Mouse (Mus musculus): ENCODE measurements around the gene Gm1604a. TPM values are rescaled to one million over a fixed set of nuclear protein-coding genes. Genes with fewer than 3 reads are reported as not detected.
A peak's percentile ranks its signal among the peaks of the same experiment; 100 is the strongest.
"Not testable (repeated sequence)": the region's sequence is repeated elsewhere in the genome, so short reads cannot be mapped to it uniquely, and the experiment has no call there.

Gene Gm1604a
- total RNA-seq, 2 experiments from 2014 or later = not detected

- not testable (repeated sequence) for DNase-seq (ENCODE audit: low spot score in 2 of 2)
Measured at GRCm38 (mm10) chr17:7068997-7069539, 43.7 kb downstream of the Gm1604a start.

DNA sequence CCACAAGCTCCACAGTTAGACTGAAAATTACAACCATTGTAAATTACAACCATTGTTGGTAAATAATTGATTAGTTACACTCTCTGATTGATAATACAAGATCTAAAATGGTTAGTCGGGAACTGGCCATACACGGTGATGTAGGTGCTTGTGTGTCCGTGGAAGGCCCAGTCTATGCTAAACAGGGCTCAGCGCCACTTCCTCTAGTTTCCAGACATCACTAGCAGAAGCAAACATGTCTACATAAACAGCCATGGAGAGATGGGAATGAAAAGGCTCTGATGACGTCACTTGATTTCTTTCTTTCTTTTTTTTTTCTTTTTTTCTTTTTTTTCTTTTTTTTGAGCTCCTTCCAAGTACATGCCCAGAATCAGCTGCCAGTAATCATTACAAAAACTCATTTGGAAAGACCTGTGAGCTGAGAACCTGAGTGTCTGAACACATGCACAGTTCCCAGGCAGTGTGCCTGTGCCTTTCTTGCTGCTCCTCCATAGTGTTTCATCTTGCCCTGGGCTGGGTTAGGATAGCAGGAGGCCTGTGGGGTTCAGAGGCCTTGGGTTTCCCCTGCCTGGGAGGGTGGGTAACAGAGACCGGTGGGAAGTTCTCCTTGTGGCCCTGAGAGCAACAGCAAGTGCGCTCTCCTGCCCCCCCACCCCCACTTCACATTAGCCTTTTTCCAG lies 44.3 kb downstream of the Gm1604a start:
- DNase-seq (ENCODE audit: low spot score in 2 of 2) = not testable (repeated sequence)

GRCm38 (mm10) chr17:7074494-7074893 lies 49.1 kb downstream of the Gm1604a start:
- DNase-seq (ENCODE audit: low spot score in 2 of 2) = peak; percentile 22

DNA sequence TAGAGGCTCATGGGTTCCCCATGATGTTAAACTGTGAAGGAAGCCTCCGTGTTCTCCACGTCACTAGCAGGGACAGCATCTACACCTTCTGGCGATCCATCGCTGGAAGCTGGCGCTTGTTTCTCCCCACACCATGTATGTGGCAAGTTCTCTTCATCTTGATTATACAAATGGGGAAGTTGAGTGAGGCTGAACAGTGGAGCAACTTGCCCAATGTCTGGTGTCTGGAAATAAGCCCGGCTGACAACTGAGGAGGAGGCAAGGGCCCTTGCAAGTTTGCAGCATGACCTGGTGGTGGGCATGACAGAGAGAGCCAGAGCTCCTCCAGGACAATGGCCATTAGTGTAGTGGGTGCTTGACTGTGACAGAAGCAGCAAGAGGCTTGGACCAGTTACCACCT lies 50.2 kb downstream of the Gm1604a start:
- DNase-seq (ENCODE audit: low spot score in 2 of 2) = not testable (repeated sequence)

DNA sequence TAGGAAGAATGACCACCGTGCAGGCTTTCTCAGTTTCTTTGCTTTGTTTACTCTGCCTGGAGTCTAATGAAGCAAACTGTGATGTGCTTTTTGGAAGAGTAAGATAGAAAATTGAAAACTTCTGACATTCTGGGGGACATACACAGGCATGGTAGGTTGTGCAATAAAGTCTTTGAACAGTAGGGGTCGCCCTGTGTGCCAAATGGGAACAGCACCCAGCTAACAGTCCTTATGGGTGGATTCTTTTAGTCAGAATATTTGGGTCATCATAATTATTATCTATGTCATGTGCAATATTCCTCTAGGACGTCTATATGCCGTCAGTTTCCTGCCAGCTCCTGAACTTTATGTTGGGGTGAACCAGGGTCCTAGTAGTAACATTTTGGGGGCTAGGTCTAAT lies 54.2 kb downstream of the Gm1604a start:
- DNase-seq (ENCODE audit: low spot score in 2 of 2) = peak; percentile 58

GRCm38 (mm10) chr17:7084523-7084922 lies 59.2 kb downstream of the Gm1604a start:
- not testable (repeated sequence) for DNase-seq (ENCODE audit: low spot score in 2 of 2)

DNA sequence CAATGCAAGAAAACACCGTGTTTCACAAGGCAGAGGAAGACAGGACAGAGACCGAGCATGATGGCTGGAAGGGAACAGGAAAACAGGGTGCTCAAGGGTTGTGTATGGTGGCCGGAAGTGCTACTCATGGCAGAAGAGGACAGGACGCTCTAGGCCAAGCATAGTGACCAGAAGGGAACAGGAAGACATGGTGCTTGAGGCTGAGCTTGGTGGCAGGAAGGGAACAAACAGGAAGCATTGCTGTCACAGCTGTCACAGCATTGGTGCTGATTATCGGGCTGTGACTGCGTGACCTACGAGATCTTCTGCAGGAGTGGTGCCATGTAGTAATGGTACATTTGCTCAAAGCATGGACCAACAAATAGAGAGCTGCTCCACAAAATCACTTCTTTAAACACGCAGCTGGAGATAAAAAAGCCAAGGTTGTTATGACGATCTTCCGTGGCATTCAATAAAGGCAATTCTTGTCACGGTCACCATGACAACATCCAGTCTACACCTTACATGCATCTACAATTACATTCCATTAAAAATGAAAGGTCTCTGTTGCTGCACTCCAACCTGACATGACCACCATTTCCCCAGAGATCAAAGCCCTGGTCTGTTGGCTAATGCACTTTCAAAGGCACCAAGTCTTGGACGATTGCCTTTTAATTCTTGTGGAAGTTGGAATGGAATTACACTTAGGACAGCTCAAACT lies 60.3 kb downstream of the Gm1604a start:
- DNase-seq (ENCODE audit: low spot score in 2 of 2) = not testable (repeated sequence)

- not testable (repeated sequence) for DNase-seq (ENCODE audit: low spot score in 2 of 2)
Measured at GRCm38 (mm10) chr17:7086836-7087235, 61.5 kb downstream of the Gm1604a start.

DNA sequence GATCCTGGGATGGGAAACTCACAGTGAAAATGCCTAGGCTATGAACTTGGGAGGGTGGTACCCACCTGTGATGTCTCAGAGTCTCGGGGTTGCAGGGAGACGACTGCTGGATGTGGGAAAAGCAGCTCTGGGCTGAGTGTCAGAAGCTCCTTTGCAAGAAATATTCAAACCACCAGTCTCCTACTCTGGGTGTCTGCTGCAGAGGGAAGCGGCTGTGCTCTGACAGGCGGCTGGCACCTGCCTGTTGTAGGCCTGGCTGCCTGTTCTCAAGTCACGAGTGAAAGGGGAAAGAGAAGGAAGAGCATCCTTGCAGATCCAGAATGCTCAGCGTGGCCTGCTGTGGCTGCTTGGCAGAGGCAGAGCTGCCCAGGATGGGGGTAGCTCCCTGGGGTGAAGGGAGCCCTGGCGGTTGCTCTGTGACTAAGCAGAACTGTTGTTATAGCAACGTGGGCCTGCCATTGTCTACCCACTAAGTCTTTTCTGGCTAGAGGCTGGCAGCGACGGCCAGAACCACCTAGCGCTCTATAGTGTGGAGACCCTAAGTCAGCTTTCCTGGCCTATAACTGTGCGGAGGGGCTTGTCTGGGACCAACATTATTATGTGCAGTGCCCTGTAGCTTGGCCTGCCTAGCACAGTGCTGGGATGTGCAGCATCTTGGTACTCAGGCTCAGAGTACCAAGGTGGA lies 72.6 kb downstream of the Gm1604a start:
- not testable (repeated sequence) for DNase-seq (ENCODE audit: low spot score in 2 of 2)

GRCm38 (mm10) chr17:7099096-7099495 lies 73.7 kb downstream of the Gm1604a start:
- DNase-seq (ENCODE audit: low spot score in 2 of 2) = not testable (repeated sequence)

GRCm38 (mm10) chr17:7102945-7103344 lies 77.6 kb downstream of the Gm1604a start:
- not testable (repeated sequence) for DNase-seq (ENCODE audit: low spot score in 2 of 2)

DNA sequence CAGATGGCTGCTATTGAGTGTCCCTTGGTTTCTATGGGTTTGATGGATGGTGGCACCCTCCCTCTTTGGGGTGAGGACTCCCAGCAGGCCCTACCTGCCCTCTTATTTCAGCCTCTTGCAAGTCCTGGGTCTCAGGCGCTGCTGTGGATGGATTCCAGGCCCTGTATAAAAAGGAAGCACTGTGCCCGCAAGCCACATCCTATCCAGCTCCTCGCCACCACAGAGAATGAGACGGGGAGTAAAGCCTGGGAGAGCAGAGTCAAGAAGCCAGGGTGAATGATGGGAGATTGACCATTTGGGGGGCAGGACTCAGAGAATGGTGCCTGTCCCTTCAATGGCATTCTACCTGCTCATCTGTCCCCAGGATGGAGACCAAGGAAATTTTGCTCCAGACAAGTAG lies 86.3 kb downstream of the Gm1604a start:
- DNase-seq (ENCODE audit: low spot score in 2 of 2) = not testable (repeated sequence)

GRCm38 (mm10) chr17:7116265-7116664 lies 90.9 kb downstream of the Gm1604a start:
- not testable (repeated sequence) for DNase-seq (ENCODE audit: low spot score in 2 of 2)

DNA sequence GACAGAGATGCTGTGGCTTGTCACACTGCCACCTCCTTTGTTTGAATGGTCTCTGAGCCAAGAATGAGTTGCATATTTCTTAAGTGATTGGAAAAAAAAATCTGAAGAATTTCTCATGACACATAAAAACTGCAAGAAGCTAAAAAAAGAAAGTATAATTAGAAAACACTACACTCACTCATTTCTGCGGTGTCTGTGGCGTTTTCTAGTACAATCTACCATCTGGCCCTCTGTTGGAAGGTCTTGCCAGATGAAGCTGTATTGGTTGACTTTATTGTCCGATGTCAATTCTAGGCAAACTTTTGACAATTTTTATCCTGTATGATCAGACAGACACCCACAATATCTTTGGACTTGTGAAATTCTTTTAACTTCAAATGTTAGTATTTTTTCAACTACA lies 95.5 kb downstream of the Gm1604a start:
- DNase-seq (ENCODE audit: low spot score in 2 of 2) = not testable (repeated sequence)

DNA sequence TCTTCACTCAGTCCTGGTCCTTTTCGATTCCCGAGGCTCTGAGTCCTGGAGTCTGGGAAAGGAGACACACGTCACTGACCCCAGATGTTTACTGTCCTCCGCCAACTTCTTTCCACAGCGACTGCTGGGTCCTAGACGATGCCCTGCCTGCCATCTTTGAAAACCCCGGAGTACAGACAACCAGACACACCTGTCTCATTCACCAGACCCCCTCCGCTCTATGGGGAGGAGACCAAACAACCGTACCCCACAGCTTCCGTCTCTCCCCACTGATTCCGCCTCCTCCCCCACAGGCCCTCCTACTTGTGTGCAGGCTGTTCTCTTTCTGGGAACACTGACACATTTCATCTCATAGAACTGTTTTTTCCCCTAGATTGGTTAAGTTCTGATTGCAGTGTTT lies 97.2 kb downstream of the Gm1604a start:
- DNase-seq (ENCODE audit: low spot score in 2 of 2) = not testable (repeated sequence)

DNA sequence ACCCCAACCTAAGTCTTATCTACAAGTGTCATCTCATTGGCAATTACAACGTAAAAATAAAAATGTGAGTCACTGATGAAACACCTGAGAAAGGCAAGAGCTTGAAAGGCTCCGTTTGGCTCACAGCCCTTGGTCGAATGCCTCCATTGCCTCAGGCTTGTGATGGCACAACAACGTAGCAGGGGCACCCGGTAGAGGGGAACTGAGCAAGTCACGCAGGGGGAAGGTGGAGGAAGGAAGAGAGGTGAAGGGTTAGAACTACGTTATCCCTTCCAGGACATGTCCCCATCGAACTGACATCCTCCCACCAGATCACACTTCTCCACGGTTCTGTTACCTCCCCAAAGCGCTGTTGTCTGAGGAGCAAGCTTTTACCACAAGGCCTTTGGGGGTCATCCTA lies 101.1 kb downstream of the Gm1604a start:
- not testable (repeated sequence) for DNase-seq (ENCODE audit: low spot score in 2 of 2)

DNA sequence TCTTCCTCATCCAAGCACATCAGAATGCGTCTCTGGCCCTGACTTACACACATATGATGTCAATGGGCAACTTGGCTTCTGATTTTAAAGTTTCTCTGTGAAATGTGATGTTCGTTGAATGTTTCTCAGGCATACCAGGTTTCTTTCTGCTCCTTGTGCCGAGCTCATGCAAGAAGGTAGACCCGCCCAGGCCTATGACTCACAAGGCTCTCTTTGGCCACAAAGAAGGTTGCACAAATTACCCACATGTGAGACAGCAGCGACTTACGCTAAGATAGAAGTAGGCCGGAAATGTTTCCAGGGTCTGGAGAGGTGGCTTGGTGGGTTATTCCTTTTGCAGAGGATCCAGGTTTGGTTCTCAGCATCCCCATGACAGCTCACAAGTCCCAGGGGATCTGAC lies 108.6 kb downstream of the Gm1604a start:
- not testable (repeated sequence) for DNase-seq (ENCODE audit: low spot score in 2 of 2)

DNA sequence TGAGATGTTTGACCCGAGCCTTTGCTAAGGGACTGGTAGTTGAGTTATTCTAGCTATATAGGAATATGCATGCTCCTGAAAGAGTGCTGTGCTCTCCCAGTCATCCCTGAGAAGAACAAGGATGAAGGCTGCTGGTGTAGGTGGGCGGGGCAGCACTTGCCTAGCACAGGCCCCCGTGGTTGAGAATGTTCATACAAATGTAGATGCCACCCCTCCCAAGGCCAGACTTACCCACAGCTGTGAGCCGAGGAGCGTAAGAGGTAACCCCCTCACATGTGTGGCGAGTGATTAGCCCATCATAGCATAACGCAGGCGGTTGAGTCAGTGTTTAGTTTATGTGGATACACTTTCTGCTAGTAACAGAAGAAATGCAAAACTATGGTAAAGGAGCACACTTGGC lies 109.9 kb downstream of the Gm1604a start:
- DNase-seq (ENCODE audit: low spot score in 2 of 2) = not testable (repeated sequence)

Measured in adrenal gland, adult 18-20 months (tissue).